Mouse (Mus musculus) intestine, embryonic 14.5 days (tissue): ENCODE measurements around the gene Rpl22l1. TPM values are rescaled to one million over a fixed set of nuclear protein-coding genes. Genes with fewer than 3 reads are reported as not detected.

Experiments used
- ATAC-seq: fragments of 200-750 bp; cut with Nextera tagmentation; replicated peaks from 2 replicates; pipeline ENCODE4 v1.8.0; 2017; ENCODE audit warnings: low read depth, moderate number of reproducible peaks, moderate TSS enrichment, moderate library complexity; ENCODE audit not compliant: low FRiP score, low TSS enrichment
- DNase-seq: peaks from one replicate; pipeline ENCODE4 v3.0.0-alpha.2; 2018; ENCODE audit warnings: low spot score
- H3K27ac ChIP-seq: fragments of 300-500 bp; sonication (generic); 2 replicates; pipeline ENCODE4 v1.5.1; 2014; ENCODE audit warnings: low read depth, mild to moderate bottlenecking, control low read depth
- H3K27me3 ChIP-seq: fragments of 300-500 bp; sonication (generic); replicated peaks from 2 replicates; pipeline ENCODE4 v1.6.1; 2014; ENCODE audit warnings: low read length, control low read depth; ENCODE audit not compliant: control insufficient read depth, insufficient read depth
- H3K36me3 ChIP-seq: fragments of 300-500 bp; sonication (generic); 2 replicates; pipeline ENCODE4 v1.6.1; 2014; ENCODE audit warnings: low read length, control low read depth; ENCODE audit not compliant: control insufficient read depth, insufficient read depth
- H3K4me1 ChIP-seq: fragments of 300-500 bp; sonication (generic); replicated peaks from 2 replicates; pipeline ENCODE4 v1.6.1; 2014; ENCODE audit warnings: low read length, control low read depth, mixed read lengths; ENCODE audit not compliant: control insufficient read depth, insufficient read depth
- H3K4me2 ChIP-seq: fragments of 300-500 bp; sonication (generic); 2 replicates; pipeline ENCODE4 v1.6.1; 2014; ENCODE audit warnings: low read length
- H3K4me3 ChIP-seq: fragments of 300-500 bp; sonication (generic); 2 replicates; pipeline ENCODE4 v1.5.1; 2014; ENCODE audit warnings: low read depth, low read length, control low read depth, mixed read lengths
- H3K9ac ChIP-seq: fragments of 300-500 bp; sonication (generic); 2 replicates; pipeline ENCODE4 v1.6.1; 2014; ENCODE audit warnings: mild to moderate bottlenecking, low read length
- H3K9me3 ChIP-seq: fragments of 300-500 bp; sonication (generic); 2 replicates; pipeline ENCODE4 v1.6.1; 2016; ENCODE audit warnings: low read length, control low read depth; ENCODE audit not compliant: control insufficient read depth
- WGBS: fragments of 180-500 bp; shearing (Covaris S2); extraction: QIAGEN DNeasy Blood & Tissue Kit; methylation state at CpG from one replicate; pipeline ENCODE4 v1.1.7; 2014; 5-methylcytosine and 5-hydroxymethylcytosine counted together
- polyA plus RNA-seq: library from polyadenylated mRNA; unstranded; fragments of >200 nt; fragmentation: Nextera tagmentation; extraction: Ambion mirVana; gene quantifications from 2 replicates; pipeline ENCODE4 v1.2.1, GENCODE M21; 2014

Gene Rpl22l1
- polyA plus RNA-seq, 1 experiment from 2014 or later, result 539 TPM

- H3K9me3 ChIP-seq, result no peaks in the 10 kb centered on the region
- H3K27me3 ChIP-seq, result 0 out of 2 replicates have a peak, but pooled peaks cover 3% of the 10 kb centered on the region
- 71% methylated on average over 9 of the region's 9 CpGs for WGBS
- H3K4me3 ChIP-seq, result peak overlapping the region; percentile 60
- no peak overlapping the region for H3K27ac ChIP-seq
- ATAC-seq (peak; percentile 44), DNase-seq (no peak)
- peak overlapping the region; percentile 97 for H3K4me2 ChIP-seq
- H3K4me1 ChIP-seq, result peaks cover 7% of the 10 kb centered on the region; the same call in 1 of the 2 replicates
- no peak overlapping the region for H3K9ac ChIP-seq
- H3K36me3 ChIP-seq, result no peaks in the 10 kb centered on the region
Measured at GRCm38 (mm10) chr3:28780511-28780910, 24.7 kb upstream of the Rpl22l1 start.

- no peaks in the 10 kb centered on the region for H3K9me3 ChIP-seq
- no peaks in the 10 kb centered on the region for H3K36me3 ChIP-seq
- WGBS, result 3% methylated on average over 43 of the region's 46 CpGs
- ATAC-seq (peak; percentile 98), DNase-seq (peak; percentile 93)
- peak within 1 kb of the TSS; percentile 63 for H3K9ac ChIP-seq
- H3K27ac ChIP-seq, result no peak within 1 kb of the TSS
- peak within 1 kb of the TSS; percentile 60 for H3K4me3 ChIP-seq
- H3K4me2 ChIP-seq, result peak within 1 kb of the TSS; percentile 97
- peaks cover 7% of the 10 kb centered on the region; the same call in 1 of the 2 replicates for H3K4me1 ChIP-seq
- 0 out of 2 replicates have a peak, but pooled peaks cover 3% of the 10 kb centered on the region for H3K27me3 ChIP-seq
Measured at GRCm38 (mm10) chr3:28780994-28781393, 24.2 kb upstream of the Rpl22l1 start, which contains the start of gene Eif5a2. TSS of gene Eif5a2 (plus strand) at chr3:28781276.

GRCm38 (mm10) chr3:28781422-28781821 is 23.8 kb upstream of the Rpl22l1 start:
- ATAC-seq (no peak), DNase-seq (no peak)
- WGBS, result under 1% methylated on average over 40 of the region's 41 CpGs
- peak overlapping the region; percentile 60 for H3K4me3 ChIP-seq
- H3K36me3 ChIP-seq, result no peaks in the 10 kb centered on the region
- peaks cover 7% of the 10 kb centered on the region; the same call in 1 of the 2 replicates for H3K4me1 ChIP-seq
- H3K27ac ChIP-seq, result no peak overlapping the region
- H3K27me3 ChIP-seq, result 0 out of 2 replicates have a peak, but pooled peaks cover 3% of the 10 kb centered on the region
- H3K9me3 ChIP-seq, result no peaks in the 10 kb centered on the region
- H3K4me2 ChIP-seq, result peak overlapping the region; percentile 97
- peak overlapping the region; percentile 63 for H3K9ac ChIP-seq

DNA sequence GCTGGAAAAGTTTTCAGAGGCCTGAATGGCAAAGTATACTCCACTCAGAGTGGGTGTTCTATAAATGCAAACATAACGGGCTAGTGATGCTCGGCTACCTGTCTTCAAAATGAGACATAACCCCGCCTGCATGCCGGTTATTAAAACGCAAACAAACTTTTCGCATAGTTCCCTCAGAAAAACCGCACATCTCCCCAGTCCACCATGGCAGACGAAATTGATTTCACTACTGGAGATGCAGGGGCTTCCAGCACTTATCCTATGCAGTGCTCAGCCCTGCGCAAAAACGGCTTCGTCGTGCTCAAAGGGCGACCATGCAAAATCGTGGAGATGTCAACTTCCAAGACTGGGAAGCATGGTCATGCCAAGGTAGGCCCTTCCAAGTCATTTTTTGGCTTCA is 23.4 kb upstream of the Rpl22l1 start:
- H3K27me3 ChIP-seq, result 0 out of 2 replicates have a peak, but pooled peaks cover 3% of the 10 kb centered on the region
- H3K36me3 ChIP-seq, result no peaks in the 10 kb centered on the region
- no peak for ATAC-seq
- H3K4me2 ChIP-seq, result peak overlapping the region; percentile 97
- H3K27ac ChIP-seq, result no peak overlapping the region
- peaks cover 7% of the 10 kb centered on the region; the same call in 1 of the 2 replicates for H3K4me1 ChIP-seq
- DNase-seq, result peak; percentile 57
- peak overlapping the region; percentile 63 for H3K9ac ChIP-seq
- peak overlapping the region; percentile 60 for H3K4me3 ChIP-seq
- WGBS, result 18% methylated on average over 14 of the region's 14 CpGs
- H3K9me3 ChIP-seq, result no peaks in the 10 kb centered on the region

GRCm38 (mm10) chr3:28784176-28784575 is 21.1 kb upstream of the Rpl22l1 start:
- no peak for DNase-seq
- ATAC-seq, result no peak

GRCm38 (mm10) chr3:28794835-28795234 is 10.4 kb upstream of the Rpl22l1 start:
- Histone ChIP-seq H3K4me3 (no peak overlapping the region), H3K36me3 (no peaks in the 10 kb centered on the region), H3K9me3 (no peaks in the 10 kb centered on the region), H3K4me1 (no peaks in the 10 kb centered on the region), H3K27ac (no peak overlapping the region), H3K27me3 (no peaks in the 10 kb centered on the region), H3K9ac (no peak overlapping the region), H3K4me2 (no peak overlapping the region)
- 80% methylated on average over 7 of the region's 7 CpGs for WGBS
- no peak for DNase-seq
- no peak for ATAC-seq

More at GRCm38 (mm10) chr3:28784176-28784575, 21.1 kb upstream of the Rpl22l1 start:
- H3K36me3 ChIP-seq, result no peaks in the 10 kb centered on the region
- 0 out of 2 replicates have a peak, but pooled peaks cover 3% of the 10 kb centered on the region for H3K27me3 ChIP-seq
- peaks cover 7% of the 10 kb centered on the region; the same call in 1 of the 2 replicates for H3K4me1 ChIP-seq
- no peaks in the 10 kb centered on the region for H3K9me3 ChIP-seq
- no peak overlapping the region for H3K27ac ChIP-seq
- H3K9ac ChIP-seq, result no peak overlapping the region
- H3K4me2 ChIP-seq, result no peak overlapping the region
- 88% methylated on average over 2 of the region's 2 CpGs for WGBS
- no peak overlapping the region for H3K4me3 ChIP-seq

GRCm38 (mm10) chr3:28808039-28808643 is 2.9 kb downstream of the Rpl22l1 start:
- WGBS, result 94% methylated on average over 4 of the region's 4 CpGs
- no peak for ATAC-seq
- H3K36me3 ChIP-seq, result peaks cover 23% of the 10 kb centered on the region

GRCm38 (mm10) chr3:28811441-28811840 is 6.2 kb downstream of the Rpl22l1 start:
- Histone ChIP-seq H3K27me3 (no peaks in the 10 kb centered on the region), H3K9me3 (no peaks in the 10 kb centered on the region)
- WGBS, result 81% methylated on average over 4 of the region's 4 CpGs

More at GRCm38 (mm10) chr3:28808039-28808643, 2.9 kb downstream of the Rpl22l1 start:
- DNase-seq, result no peak
- Histone ChIP-seq H3K27me3 (no peaks in the 10 kb centered on the region), H3K4me3 (no peak overlapping the region), H3K4me1 (0 out of 2 replicates have a peak, but pooled peaks cover 8% of the 10 kb centered on the region), H3K4me2 (no peak overlapping the region), H3K9ac (no peak overlapping the region), H3K9me3 (no peaks in the 10 kb centered on the region), H3K27ac (no peak overlapping the region)

More at GRCm38 (mm10) chr3:28811441-28811840, 6.2 kb downstream of the Rpl22l1 start:
- H3K27ac ChIP-seq, result no peak overlapping the region
- 0 out of 2 replicates have a peak, but pooled peaks cover 1% of the 10 kb centered on the region for H3K4me1 ChIP-seq
- peaks cover 23% of the 10 kb centered on the region for H3K36me3 ChIP-seq
- H3K9ac ChIP-seq, result no peak overlapping the region
- H3K4me3 ChIP-seq, result no peak overlapping the region
- ATAC-seq (no peak), DNase-seq (no peak)
- no peak overlapping the region for H3K4me2 ChIP-seq
